Mouse (Mus musculus) limb, embryonic 12.5 days (tissue): ENCODE measurements around the gene Asb2. TPM values are rescaled to one million over a fixed set of nuclear protein-coding genes. Genes with fewer than 3 reads are reported as not detected.

Experiments used
- ATAC-seq: fragments of 200-750 bp; cut with Nextera tagmentation; 2 replicates; pipeline ENCODE4 v1.8.0; 2017; ENCODE audit warnings: low read depth, moderate TSS enrichment; ENCODE audit not compliant: insufficient number of reproducible peaks, insufficient read depth, low FRiP score, low TSS enrichment
- H3K27ac ChIP-seq: fragments of 300-500 bp; sonication (generic); 2 replicates; pipeline ENCODE4 v1.5.1; 2016; ENCODE audit warnings: mild to moderate bottlenecking, moderate library complexity
- H3K27me3 ChIP-seq: fragments of 300-500 bp; sonication (generic); 2 replicates; pipeline ENCODE4 v1.6.1; 2016; ENCODE audit warnings: mild to moderate bottlenecking, moderate library complexity
- H3K36me3 ChIP-seq: fragments of 300-500 bp; sonication (generic); 2 replicates; pipeline ENCODE4 v1.6.1; 2016; ENCODE audit warnings: mild to moderate bottlenecking, moderate library complexity
- H3K4me1 ChIP-seq: fragments of 300-500 bp; sonication (generic); replicated peaks from 2 replicates; pipeline ENCODE4 v1.6.1; 2016
- H3K4me2 ChIP-seq: fragments of 300-500 bp; sonication (generic); 2 replicates; pipeline ENCODE4 v1.6.1; 2016; ENCODE audit warnings: mild to moderate bottlenecking, moderate library complexity
- H3K4me3 ChIP-seq: fragments of 300-500 bp; sonication (generic); replicated peaks from 2 replicates; pipeline ENCODE4 v1.5.1; 2016; ENCODE audit warnings: mild to moderate bottlenecking
- H3K9ac ChIP-seq: fragments of 300-500 bp; sonication (generic); replicated peaks from 2 replicates; pipeline ENCODE4 v1.6.1; 2016; ENCODE audit warnings: mild to moderate bottlenecking, moderate library complexity
- H3K9me3 ChIP-seq: fragments of 300-500 bp; sonication (generic); 2 replicates; pipeline ENCODE4 v1.6.1; 2016; ENCODE audit warnings: mild to moderate bottlenecking, moderate library complexity
- WGBS: fragments of 180-500 bp; shearing (Covaris S2); methylation state at CpG from one replicate; pipeline ENCODE4 v1.1.7; 2016; 5-methylcytosine and 5-hydroxymethylcytosine counted together
- polyA plus RNA-seq: library from polyadenylated mRNA; unstranded; fragments of >200 nt; fragmentation: Nextera tagmentation; extraction: Ambion mirVana; gene quantifications from 2 replicates; pipeline ENCODE4 v1.2.1, GENCODE M21; 2016

The Asb2 gene
- polyA plus RNA-seq, 1 experiment from 2014 or later, result 2.9 TPM

DNA sequence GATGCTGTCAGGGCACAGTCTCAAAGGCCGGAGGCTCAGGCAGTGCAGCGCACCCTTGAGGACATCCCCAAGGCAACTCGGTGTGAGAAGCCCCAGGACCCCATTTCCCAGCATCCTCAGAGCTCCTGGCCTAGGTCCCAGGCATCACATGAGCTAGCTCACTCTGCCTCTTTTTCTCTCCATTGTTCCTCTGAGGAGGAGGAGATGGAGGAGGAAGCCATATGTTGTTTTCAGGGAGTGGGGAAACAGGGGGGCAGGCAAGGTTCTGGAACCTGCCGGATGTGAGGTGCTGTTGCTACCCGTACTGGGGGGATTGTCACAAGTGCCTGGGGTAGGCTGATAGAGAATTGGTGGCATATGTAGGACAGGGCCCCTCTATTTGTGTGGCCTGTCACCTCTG is 20.3 kb upstream of the Asb2 start:
- Histone ChIP-seq H3K9me3 (no peaks in the 10 kb centered on the region), H3K4me1 (no peaks in the 10 kb centered on the region), H3K27ac (no peak overlapping the region), H3K4me3 (no peak overlapping the region), H3K36me3 (no peaks in the 10 kb centered on the region), H3K27me3 (no peaks in the 10 kb centered on the region), H3K9ac (no peak overlapping the region), H3K4me2 (no peak overlapping the region)
- ATAC-seq, result no peak
- 63% methylated on average over 5 of the region's 5 CpGs for WGBS

DNA sequence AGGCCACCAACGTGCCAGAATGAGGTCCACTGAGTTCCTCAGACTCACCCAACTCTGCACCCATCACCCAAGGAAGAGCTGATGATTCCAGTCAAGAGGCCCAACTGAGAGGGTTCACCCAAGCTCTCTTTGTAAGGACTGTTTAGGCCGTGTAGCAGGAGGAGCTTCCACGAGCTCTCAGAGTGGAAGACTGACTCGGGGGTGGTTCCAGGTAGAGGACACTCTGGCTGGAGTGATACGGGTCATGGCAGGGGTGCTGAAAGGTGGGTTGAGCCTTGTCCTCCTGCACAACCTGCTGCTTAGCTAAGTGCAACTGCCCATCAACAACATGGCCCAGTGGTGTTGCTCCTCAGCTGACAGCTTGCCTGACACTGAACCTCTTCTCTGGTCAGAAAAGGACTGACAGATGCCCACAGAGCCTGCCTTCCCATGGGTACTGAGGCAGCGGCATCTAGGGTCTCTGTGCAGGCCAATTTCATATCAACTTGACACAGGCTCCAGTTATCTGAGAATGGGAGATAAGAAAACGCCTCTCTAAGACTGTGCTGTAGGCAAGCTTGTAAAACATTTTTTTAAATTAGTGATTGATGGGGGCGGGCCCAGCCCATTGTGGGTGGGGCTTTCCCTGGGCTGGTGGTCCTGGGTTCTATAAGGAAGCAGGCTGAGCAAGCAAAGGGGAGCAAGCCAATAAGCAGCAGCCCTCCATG is 17.9 kb upstream of the Asb2 start:
- ATAC-seq, result no peak
- WGBS, result 77% methylated on average over 8 of the region's 8 CpGs
- H3K9me3 ChIP-seq, result no peaks in the 10 kb centered on the region

DNA sequence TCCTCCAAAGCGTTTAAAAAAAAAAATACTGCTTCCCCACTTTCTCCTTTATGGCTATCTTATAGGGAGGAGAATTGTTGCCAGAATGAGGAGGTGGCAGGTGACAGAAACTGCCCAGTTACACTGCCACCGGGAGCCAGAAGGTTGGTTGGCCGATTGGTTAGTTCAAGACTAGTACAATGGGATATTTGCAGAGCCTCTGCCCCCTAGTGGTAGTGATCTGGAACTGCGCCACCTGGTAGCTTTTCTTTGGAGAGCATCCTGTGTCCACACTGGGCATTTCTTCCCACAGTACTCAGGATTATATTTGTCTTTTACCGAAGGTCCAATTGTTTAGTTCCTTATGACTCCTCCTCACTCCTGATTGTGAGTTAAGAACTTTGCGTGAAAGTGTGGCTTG is 15.9 kb upstream of the Asb2 start:
- Histone ChIP-seq H3K9ac (no peak overlapping the region), H3K36me3 (no peaks in the 10 kb centered on the region), H3K27me3 (peaks cover 14% of the 10 kb centered on the region), H3K9me3 (no peaks in the 10 kb centered on the region), H3K4me2 (no peak overlapping the region), H3K27ac (no peak overlapping the region), H3K4me3 (no peak overlapping the region), H3K4me1 (no peaks in the 10 kb centered on the region)
- ATAC-seq, result no peak
- WGBS, result 27% methylated on average over 6 of the region's 6 CpGs

More for the DNA sequence above, 17.9 kb upstream of the Asb2 start:
- Histone ChIP-seq H3K36me3 (no peaks in the 10 kb centered on the region), H3K27ac (no peak overlapping the region), H3K27me3 (peaks cover 6% of the 10 kb centered on the region), H3K4me1 (no peaks in the 10 kb centered on the region), H3K9ac (no peak overlapping the region), H3K4me3 (no peak overlapping the region), H3K4me2 (no peak overlapping the region)

DNA sequence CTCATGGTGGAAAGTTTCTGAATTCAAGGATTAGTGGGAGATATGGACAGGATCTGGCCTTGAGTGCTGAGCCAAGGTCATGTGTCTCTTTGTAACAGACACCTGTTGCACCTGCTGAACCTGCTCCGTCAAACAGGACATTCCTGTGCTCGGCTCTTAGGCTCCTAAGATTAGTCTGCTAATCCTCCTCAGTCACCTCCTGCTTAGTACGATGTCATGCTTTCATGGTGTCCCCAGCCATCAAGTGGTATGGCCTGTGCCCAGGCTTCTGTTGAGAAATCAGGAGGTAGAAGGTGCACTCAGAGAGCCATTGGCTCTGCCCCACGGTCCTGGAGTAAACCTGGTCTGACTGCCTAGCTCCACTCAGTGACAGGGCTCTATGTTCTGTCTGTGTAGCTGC is 15.1 kb upstream of the Asb2 start:
- Histone ChIP-seq H3K27me3 (peaks cover 14% of the 10 kb centered on the region), H3K4me1 (no peaks in the 10 kb centered on the region), H3K4me3 (no peak overlapping the region), H3K36me3 (no peaks in the 10 kb centered on the region), H3K9me3 (no peaks in the 10 kb centered on the region), H3K9ac (no peak overlapping the region), H3K4me2 (no peak overlapping the region), H3K27ac (no peak overlapping the region)
- no peak for ATAC-seq
- WGBS, result 76% methylated on average over 4 of the region's 4 CpGs

DNA sequence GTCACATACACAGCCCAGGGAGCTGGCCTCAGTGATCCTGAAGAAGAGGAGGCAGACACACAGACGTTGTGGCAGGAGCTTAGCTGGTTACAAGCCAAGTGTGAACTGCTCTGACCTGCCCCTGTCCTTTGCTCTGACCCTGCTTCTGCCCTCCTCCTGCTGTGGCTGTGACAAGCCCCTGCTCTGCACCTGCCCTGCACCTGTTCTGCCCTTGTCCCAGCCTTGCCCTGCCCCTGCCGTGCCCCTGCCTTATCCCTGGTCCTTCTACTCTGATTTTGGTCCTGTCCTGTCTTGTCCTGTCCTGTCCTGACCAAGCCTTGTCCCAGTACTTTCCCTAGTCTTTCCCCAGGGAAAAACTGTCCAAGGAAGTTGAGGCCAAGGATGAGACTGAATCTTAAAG is 13.0 kb upstream of the Asb2 start:
- peaks cover 14% of the 10 kb centered on the region for H3K27me3 ChIP-seq
- H3K9me3 ChIP-seq, result no peaks in the 10 kb centered on the region
- H3K4me3 ChIP-seq, result no peak overlapping the region
- no peaks in the 10 kb centered on the region for H3K4me1 ChIP-seq
- H3K27ac ChIP-seq, result no peak overlapping the region
- H3K9ac ChIP-seq, result no peak overlapping the region
- H3K36me3 ChIP-seq, result no peaks in the 10 kb centered on the region
- WGBS, result 63% methylated on average over 2 of the region's 2 CpGs
- no peak overlapping the region for H3K4me2 ChIP-seq
- ATAC-seq, result no peak

DNA sequence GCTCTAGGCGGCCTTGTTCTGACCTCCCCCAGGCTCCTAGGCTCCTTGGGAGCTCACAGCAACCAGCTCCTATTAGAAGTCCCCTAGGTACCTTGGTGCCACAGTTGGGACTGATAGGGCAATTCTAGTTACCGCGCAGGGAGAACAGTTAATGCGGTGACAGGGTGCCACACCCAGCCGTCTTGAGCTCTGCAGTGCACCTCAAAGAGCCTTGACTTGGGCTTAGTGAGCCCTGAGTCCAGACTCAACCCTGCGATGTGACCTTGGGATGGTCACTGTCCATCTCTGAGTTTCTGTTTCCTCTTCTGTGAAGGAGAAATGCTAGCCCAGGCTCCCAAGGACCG is 12.5 kb upstream of the Asb2 start:
- Histone ChIP-seq H3K27ac (no peak overlapping the region), H3K9me3 (no peaks in the 10 kb centered on the region), H3K4me1 (no peaks in the 10 kb centered on the region), H3K9ac (no peak overlapping the region), H3K27me3 (peaks cover 14% of the 10 kb centered on the region), H3K36me3 (no peaks in the 10 kb centered on the region), H3K4me2 (peak overlapping the region; percentile 30; the same call in 1 of the 2 replicates), H3K4me3 (no peak overlapping the region)
- ATAC-seq, result peak; percentile 12; the same call in 1 of the 2 replicates
- WGBS, result 78% methylated on average over 7 of the region's 7 CpGs

DNA sequence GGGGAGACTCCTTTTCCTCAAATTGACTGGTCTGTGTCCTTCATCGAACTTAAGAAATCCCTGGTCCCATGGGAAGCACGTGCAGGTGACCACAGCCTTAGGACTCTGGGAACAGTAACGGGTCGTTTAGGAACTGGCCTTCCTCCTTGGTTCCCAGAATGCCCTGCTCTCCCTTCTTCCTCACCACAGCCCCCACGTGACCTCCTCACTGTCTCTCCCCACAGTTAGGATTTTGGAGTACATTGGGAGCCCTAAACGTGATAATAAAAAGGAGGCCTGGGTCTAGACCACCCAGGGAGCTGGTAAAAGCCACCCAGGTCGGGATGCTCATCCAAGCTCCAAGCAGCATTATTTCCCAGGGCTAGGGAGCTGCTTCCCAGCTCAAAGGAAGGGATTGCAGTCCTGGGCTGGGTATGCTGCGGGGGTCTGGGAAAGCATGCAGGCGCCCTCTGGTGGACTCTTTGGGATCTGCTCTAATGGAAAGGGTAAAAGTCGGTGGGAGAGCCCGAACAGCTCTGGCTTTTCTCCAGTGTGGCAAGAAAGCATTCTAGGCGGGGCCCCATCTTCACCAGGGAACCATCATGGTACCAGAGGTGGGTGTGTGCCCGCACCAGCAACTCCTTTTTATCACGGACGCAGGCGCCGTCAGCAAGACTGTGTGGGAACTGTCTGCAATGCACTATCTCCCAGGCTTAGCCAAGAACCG is 12.0 kb upstream of the Asb2 start:
- Histone ChIP-seq H3K27ac (no peak overlapping the region), H3K4me3 (no peak overlapping the region), H3K9ac (no peak overlapping the region), H3K4me2 (peak overlapping the region; percentile 30; the same call in 1 of the 2 replicates), H3K4me1 (no peaks in the 10 kb centered on the region), H3K9me3 (no peaks in the 10 kb centered on the region), H3K36me3 (no peaks in the 10 kb centered on the region), H3K27me3 (peaks cover 14% of the 10 kb centered on the region)
- WGBS, result 17% methylated on average over 18 of the region's 18 CpGs
- ATAC-seq, result peak; percentile 27; the same call in 1 of the 2 replicates

DNA sequence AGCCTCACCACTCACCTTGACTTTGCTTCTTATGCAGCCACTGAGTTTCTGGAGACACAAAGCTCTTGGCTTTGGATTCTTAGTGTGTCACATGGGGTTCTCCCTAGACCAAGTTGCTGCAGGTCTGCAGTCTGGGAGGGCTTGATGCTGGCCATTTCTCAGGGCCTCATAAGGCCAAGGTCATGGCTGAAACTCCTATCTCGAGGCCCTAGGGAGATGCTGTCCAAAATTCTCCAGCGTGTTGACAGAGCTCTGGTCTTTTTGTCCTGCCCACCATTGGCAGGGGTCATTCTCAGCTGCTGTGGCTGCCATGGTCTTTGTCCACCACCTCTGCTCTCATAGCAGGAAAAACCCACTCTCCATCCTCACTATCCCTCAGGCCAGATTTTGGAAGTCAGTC is 11.4 kb upstream of the Asb2 start:
- Histone ChIP-seq H3K9me3 (no peaks in the 10 kb centered on the region), H3K9ac (no peak overlapping the region), H3K27me3 (peaks cover 14% of the 10 kb centered on the region), H3K27ac (no peak overlapping the region), H3K4me2 (no peak overlapping the region), H3K4me3 (no peak overlapping the region), H3K4me1 (no peaks in the 10 kb centered on the region), H3K36me3 (no peaks in the 10 kb centered on the region)
- no peak for ATAC-seq
- WGBS, result 75% methylated on average over 2 of the region's 2 CpGs

DNA sequence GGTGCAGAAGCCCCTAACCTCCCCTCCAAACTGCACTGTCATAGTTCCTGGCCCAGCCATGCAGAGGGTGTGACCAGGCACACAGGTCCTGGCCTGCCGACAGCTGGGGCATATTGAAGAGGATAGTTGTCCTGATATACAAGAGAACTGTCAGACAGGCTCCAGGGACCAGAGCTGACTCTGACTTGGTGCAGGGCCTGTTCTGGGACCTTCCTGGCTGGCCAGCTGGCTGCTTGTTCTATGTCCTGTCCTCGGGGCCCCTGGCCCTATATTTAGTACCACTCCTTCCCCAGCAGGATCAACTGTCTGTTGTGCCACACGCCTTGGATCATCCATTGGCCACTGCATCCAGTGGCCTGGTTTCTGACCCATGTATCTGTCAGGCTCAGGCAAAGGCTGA is 6.5 kb upstream of the Asb2 start:
- H3K4me2 ChIP-seq, result no peak overlapping the region
- ATAC-seq, result no peak
- H3K9ac ChIP-seq, result no peak overlapping the region
- H3K4me1 ChIP-seq, result 0 out of 2 replicates have a peak, but pooled peaks cover 3% of the 10 kb centered on the region
- no peaks in the 10 kb centered on the region for H3K36me3 ChIP-seq
- H3K27ac ChIP-seq, result no peak overlapping the region
- H3K27me3 ChIP-seq, result no peaks in the 10 kb centered on the region
- H3K4me3 ChIP-seq, result no peak overlapping the region
- no peaks in the 10 kb centered on the region for H3K9me3 ChIP-seq
- WGBS, result 84% methylated on average over 3 of the region's 3 CpGs

DNA sequence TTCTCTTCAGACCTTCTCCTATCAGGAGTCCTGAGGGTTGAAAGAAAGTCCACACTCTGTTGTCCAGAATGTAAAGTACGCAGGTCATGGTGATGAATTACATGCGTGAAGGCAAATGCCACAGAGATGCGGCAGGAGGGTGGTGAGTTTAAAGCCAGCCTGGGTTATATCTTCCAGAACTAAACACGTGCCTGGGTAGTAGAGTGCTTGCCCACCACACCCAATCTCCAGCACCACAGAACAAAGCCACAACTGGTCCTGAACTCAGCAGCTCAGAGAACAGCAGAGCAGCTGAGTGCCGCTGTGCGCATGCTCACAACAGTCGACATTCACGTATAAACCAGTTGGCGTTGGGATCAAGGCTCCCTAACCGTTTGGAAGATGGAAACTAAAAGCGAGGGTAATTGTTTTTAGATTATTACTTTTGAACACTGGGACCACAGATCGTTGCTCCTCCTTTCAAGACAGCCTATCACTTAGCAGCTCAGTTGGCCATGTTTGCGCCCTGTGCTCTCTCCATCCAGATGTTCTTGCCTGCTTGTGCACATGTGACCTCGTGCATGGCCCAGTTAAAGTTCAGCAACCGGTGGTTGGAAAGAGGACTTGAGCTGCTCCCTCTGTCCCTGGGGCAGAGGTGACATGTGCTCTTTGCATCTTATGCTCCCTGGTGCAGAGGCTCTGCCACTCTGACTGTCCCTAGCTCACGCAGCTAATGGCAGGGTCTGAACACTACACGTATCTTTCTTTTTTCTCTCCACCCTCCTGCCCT is 5.9 kb upstream of the Asb2 start:
- no peak overlapping the region for H3K4me3 ChIP-seq
- ATAC-seq, result no peak
- no peaks in the 10 kb centered on the region for H3K9me3 ChIP-seq
- 0 out of 2 replicates have a peak, but pooled peaks cover 3% of the 10 kb centered on the region for H3K4me1 ChIP-seq
- no peaks in the 10 kb centered on the region for H3K36me3 ChIP-seq
- WGBS, result 87% methylated on average over 17 of the region's 17 CpGs
- no peak overlapping the region for H3K27ac ChIP-seq
- no peak overlapping the region for H3K9ac ChIP-seq
- H3K4me2 ChIP-seq, result no peak overlapping the region
- H3K27me3 ChIP-seq, result no peaks in the 10 kb centered on the region

DNA sequence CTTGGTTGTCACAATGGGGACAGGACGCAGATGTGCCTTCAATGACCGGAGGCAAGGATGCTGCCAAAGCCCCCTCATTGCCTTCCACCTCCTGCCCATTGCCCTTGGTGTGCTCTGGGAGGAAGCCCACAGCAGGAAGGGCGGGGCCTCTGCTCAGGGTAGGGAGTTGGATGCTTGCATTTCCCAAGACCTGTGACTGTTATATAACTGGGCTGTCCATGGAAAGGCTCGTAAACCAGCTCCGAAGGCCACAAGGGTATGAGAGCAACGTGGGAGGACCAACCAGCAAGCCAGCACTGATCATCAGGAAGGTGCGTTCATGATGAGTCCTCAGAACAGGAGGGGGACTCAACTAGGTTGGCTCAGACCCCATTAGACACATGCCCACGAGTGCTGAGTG is 5.0 kb upstream of the Asb2 start:
- ATAC-seq, result no peak
- WGBS, result 76% methylated on average over 8 of the region's 8 CpGs
- H3K9me3 ChIP-seq, result no peaks in the 10 kb centered on the region

More for the DNA sequence above, 5.0 kb upstream of the Asb2 start:
- H3K27me3 ChIP-seq, result no peaks in the 10 kb centered on the region
- 0 out of 2 replicates have a peak, but pooled peaks cover 3% of the 10 kb centered on the region for H3K4me1 ChIP-seq
- no peak overlapping the region for H3K27ac ChIP-seq
- no peak overlapping the region for H3K4me2 ChIP-seq
- H3K36me3 ChIP-seq, result no peaks in the 10 kb centered on the region
- no peak overlapping the region for H3K4me3 ChIP-seq
- H3K9ac ChIP-seq, result no peak overlapping the region
